Mouse (Mus musculus) small intestine, adult 2 months (tissue): ENCODE measurements around the gene D10Jhu81e. TPM values are rescaled to one million over a fixed set of nuclear protein-coding genes. Genes with fewer than 3 reads are reported as not detected.
"Not testable (repeated sequence)": the region's sequence is repeated elsewhere in the genome, so short reads cannot be mapped to it uniquely, and the experiment has no call there.

Experiments
- H3K27ac ChIP-seq: fragments of 200-500 bp; 2 replicates; pipeline ENCODE4 v1.5.1; 2012; ENCODE audit warnings: low read depth, low read length, control low read depth, inconsistent platforms; ENCODE audit not compliant: insufficient read depth
- H3K27me3 ChIP-seq: fragments of 200-500 bp; 2 replicates; pipeline ENCODE4 v1.6.1; 2012; ENCODE audit warnings: mild to moderate bottlenecking, moderate library complexity, low read length, inconsistent platforms; ENCODE audit not compliant: control insufficient read depth, insufficient read depth
- H3K36me3 ChIP-seq: fragments of 200-500 bp; 2 replicates; pipeline ENCODE4 v1.6.1; 2012; ENCODE audit warnings: mild to moderate bottlenecking, low read length, control low read depth, inconsistent platforms; ENCODE audit not compliant: control insufficient read depth, insufficient read depth
- H3K4me1 ChIP-seq: fragments of 200-500 bp; 2 replicates; pipeline ENCODE4 v1.6.1; 2012; ENCODE audit warnings: low read length, inconsistent platforms, mixed read lengths; ENCODE audit not compliant: control insufficient read depth, insufficient read depth, insufficient read length
- H3K4me3 ChIP-seq: fragments of 200-500 bp; 2 replicates; pipeline ENCODE4 v1.5.1; 2012; ENCODE audit warnings: low read depth, mild to moderate bottlenecking, control low read depth, inconsistent platforms, low read length, moderate library complexity
- CTCF ChIP-seq: fragments of 200-500 bp; IDR thresholded peaks from 2 replicates; pipeline ENCODE4 v1.5.1; 2012; ENCODE audit warnings: low read depth, mild to moderate bottlenecking, control low read depth, inconsistent platforms, low read length, moderate library complexity, mixed read lengths; ENCODE audit not compliant: insufficient replicate concordance, insufficient read length; ENCODE audit errors: extremely low read depth
- POLR2A ChIP-seq: fragments of 200-500 bp; IDR thresholded peaks from 2 replicates; pipeline ENCODE4 v1.6.1; 2012; ENCODE audit warnings: low read depth, mild to moderate bottlenecking, control low read depth, inconsistent platforms, low read length, moderate library complexity
- WGBS: fragments of 180-500 bp; shearing (Covaris S2); methylation state at CpG from one replicate; pipeline ENCODE4 v1.1.7; 2018; 5-methylcytosine and 5-hydroxymethylcytosine counted together
- polyA plus RNA-seq: library from polyadenylated mRNA; depleted of rRNA; stranded (reverse); fragments of >200 nt; gene quantifications from 2 replicates; pipeline ENCODE4 v1.2.3, GENCODE M21; 2012

D10Jhu81e gene
- polyA plus RNA-seq, 1 experiment, result 63.8 TPM

DNA sequence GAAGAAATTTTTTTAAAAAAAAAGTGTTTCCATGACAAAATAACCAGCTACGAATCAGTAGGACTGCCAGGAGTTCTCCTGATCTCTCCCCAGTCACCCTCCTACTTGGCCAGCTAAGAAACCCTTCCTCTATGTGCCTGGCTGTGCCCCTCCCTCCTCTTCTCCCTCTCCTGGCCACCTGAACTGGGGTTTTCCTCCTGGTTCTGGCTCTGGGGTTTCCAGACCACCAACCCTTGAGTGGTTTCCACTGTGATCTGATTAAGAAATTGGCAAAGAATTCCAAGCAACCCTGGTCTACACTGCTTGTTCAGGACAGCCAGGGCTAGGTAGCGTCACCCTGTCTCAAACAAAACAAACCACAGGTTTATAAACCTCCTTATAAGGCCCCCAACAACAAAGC is 40.9 kb downstream of the D10Jhu81e start:
- no peak overlapping the region for H3K27ac ChIP-seq
- H3K27me3 ChIP-seq, result no peaks in the 10 kb centered on the region
- H3K36me3 ChIP-seq, result no peaks in the 10 kb centered on the region
- no peak overlapping the region for H3K4me3 ChIP-seq
- TF ChIP-seq POLR2A (no peak), CTCF (no peak)
- 91% methylated on average over 2 of the region's 2 CpGs for WGBS
- H3K4me1 ChIP-seq, result no peaks in the 10 kb centered on the region

DNA sequence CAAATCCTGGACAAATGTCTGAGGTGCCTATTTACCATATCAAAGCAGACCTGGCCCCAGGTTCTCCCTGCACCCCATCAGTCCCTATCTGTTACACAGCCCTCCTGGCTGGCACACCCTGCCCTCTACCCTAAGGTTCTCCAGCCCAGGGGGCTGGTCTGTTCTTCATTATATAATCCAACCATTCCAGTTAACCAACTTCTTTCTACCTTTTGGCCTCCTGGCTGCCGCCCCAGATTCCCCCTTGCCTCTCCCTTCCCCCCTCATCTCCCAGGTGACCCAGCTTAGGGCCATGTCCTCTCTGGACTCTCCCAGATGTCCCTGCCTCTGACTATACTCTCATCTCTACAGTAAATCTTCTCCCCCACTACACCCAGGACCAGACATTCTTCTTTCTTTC is 41.7 kb downstream of the D10Jhu81e start:
- Histone ChIP-seq H3K27me3 (no peaks in the 10 kb centered on the region), H3K4me1 (no peaks in the 10 kb centered on the region), H3K4me3 (no peak overlapping the region), H3K27ac (no peak overlapping the region), H3K36me3 (no peaks in the 10 kb centered on the region)
- no peak for TF ChIP-seq CTCF
- TF ChIP-seq POLR2A, result no peak
- 56% methylated on average over 1 of the region's 1 CpGs for WGBS

DNA sequence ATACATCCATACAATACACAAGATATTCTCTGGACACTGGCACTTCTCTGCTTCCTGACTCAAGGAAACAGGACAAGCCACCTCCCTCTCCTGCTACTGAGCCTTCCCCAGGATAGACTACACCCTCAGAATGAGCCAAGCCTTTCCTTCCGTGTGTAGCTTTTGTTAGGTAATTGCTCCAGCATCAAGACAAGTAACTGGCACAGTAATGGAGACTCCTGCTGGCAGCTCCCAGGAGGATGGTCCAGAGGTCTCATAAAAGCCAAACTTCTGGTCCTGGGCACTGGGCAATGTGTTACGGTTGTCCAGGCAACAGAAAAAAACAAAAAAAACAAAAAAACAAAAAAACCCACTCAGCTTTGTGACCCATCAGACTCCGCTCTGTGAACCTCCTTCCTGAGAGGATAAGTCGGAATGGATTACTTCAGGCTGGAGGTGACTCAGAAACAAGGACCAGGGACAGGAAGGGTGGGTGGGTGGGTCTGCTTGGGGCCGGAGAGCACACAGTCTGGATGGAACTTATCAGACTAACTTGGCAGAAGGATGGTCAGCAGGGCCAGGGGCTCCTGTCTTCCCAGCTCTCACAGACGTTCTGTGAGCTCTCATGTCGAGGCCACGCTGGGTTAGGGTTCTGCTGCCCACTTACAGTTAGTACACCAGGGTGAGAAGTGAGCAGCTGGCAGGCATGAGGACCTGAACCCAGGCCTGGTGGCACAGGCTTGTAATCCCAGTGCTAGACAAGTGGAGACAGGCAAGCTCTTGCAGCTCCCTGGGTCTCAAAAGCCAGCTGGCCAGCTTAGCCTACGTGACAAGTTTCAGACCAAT is 42.3 kb downstream of the D10Jhu81e start:
- Histone ChIP-seq H3K4me1 (no peaks in the 10 kb centered on the region), H3K27me3 (no peaks in the 10 kb centered on the region), H3K4me3 (no peak overlapping the region), H3K36me3 (no peaks in the 10 kb centered on the region), H3K27ac (no peak overlapping the region)
- 85% methylated on average over 9 of the region's 9 CpGs for WGBS
- TF ChIP-seq POLR2A (no peak), CTCF (no peak)

DNA sequence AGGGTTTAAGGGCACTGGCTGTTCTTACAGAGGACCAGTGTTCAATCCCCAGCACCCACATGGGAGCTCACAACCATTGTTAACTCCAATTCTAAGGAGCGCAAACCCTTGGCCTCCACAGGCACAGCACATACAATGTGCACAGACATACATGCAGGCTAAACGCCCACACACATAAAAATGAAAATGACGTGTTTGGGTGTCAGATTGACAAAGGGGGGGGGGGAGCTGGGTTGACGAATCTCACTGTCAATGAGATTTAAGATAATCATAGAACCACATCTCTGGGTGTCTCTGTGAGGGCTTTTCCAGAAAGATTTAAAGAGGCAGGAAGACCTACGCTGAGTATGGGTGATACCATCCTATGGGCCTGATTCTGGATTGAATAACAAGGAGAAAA is 43.3 kb downstream of the D10Jhu81e start:
- H3K27me3 ChIP-seq, result no peaks in the 10 kb centered on the region
- H3K36me3 ChIP-seq, result no peaks in the 10 kb centered on the region
- H3K27ac ChIP-seq, result no peak overlapping the region
- 90% methylated on average over 5 of the region's 5 CpGs for WGBS
- H3K4me3 ChIP-seq, result no peak overlapping the region
- TF ChIP-seq CTCF (no peak), POLR2A (no peak)
- H3K4me1 ChIP-seq, result no peaks in the 10 kb centered on the region

DNA sequence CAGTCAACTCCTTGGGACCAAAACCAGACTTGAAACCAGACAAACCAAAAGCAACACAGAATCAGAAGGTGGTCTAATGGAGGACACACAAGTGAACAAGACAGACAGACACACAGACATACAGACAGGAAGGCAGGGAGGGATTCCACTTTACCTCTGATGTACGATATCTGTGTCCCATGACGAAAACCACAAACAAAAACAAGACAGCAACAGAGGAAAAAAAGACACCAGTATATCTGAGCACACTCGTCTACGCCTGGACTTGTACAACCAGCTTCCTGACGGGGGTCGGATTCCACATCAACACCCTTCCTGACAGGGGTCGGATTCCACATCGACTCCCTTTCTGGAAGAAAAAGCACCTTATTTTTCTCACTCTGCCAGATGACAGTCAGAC is 44.5 kb downstream of the D10Jhu81e start:
- not testable (repeated sequence) for H3K27me3 ChIP-seq, H3K36me3 ChIP-seq, H3K4me3 ChIP-seq, H3K4me1 ChIP-seq, H3K27ac ChIP-seq
- WGBS, result 88% methylated on average over 8 of the region's 8 CpGs

DNA sequence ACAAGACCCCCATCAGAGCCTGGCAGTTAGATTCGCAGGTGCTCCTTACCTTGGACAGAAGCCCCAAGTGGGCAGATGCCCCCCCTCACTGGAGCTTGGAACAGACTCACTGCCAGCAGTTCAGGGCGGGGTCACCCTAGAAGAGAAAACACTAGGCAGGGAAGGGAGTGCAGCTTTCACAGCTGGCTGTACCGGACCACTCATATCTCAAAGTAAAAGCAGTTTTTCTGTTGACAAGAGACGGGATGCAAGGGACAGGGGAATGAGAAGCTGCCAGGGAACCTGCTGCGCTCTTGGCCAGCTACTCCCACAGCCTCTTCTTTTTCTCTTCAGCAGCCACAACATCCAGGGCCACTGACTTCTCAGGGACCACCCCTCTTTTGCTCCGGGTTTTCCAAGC is 45.4 kb downstream of the D10Jhu81e start:
- H3K27me3 ChIP-seq, H3K4me3 ChIP-seq, H3K27ac ChIP-seq, H3K4me1 ChIP-seq, H3K36me3 ChIP-seq: not testable (repeated sequence)
- 12% methylated on average over 6 of the region's 6 CpGs for WGBS

DNA sequence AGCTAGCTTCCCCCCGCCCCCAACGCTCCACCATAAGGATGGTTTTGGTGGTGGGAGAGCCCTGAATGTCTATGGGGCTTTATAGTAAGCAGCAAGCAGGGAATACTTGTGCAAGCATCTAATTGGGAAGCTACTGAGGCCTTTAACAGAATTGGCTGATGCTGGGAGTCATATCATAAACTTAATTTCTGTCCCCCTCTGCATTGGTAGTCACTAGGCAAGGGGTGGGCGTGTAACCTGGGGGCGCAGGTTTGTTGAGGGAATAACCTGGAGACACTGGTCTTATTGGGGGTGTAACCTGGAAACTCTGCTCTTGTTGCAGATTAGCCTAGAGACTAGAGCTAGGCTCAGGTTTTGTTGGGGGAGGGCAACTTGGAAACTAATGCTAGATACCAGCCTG is 50.2 kb downstream of the D10Jhu81e start:
- Histone ChIP-seq H3K4me3 (no peak overlapping the region), H3K36me3 (no peaks in the 10 kb centered on the region), H3K27ac (no peak overlapping the region), H3K4me1 (peaks cover 8% of the 10 kb centered on the region; the same call in 1 of the 2 replicates), H3K27me3 (no peaks in the 10 kb centered on the region)
- TF ChIP-seq CTCF, result no peak
- TF ChIP-seq POLR2A, result no peak
- 94% methylated on average over 4 of the region's 4 CpGs for WGBS
